Mouse (Mus musculus) kidney, adult 18-20 months (tissue): Measurements from ENCODE around the gene Itfg2.

Source experiments
- DNase-seq: peaks from one replicate; pipeline ENCODE4 v3.0.0; 2021

The Itfg2 gene

GRCm38 (mm10) chr6:128433566-128433965 is 8.8 kb upstream of the Itfg2 start:
- no peak for DNase-seq

- DNase-seq: no peak
Measured at GRCm38 (mm10) chr6:128432356-128432915, 7.7 kb upstream of the Itfg2 start.

- DNase-seq: no peak
Measured at GRCm38 (mm10) chr6:128429826-128430225, 5.1 kb upstream of the Itfg2 start.

GRCm38 (mm10) chr6:128429300-128429699 is 4.6 kb upstream of the Itfg2 start:
- no peak for DNase-seq

GRCm38 (mm10) chr6:128427571-128427970 is 2.8 kb upstream of the Itfg2 start:
- no peak for DNase-seq

- no peak for DNase-seq
Measured at GRCm38 (mm10) chr6:128425046-128425445, 315 bp upstream of the Itfg2 start.

GRCm38 (mm10) chr6:128423496-128424268 is 1.0 kb downstream of the Itfg2 start:
- no peak for DNase-seq

GRCm38 (mm10) chr6:128421480-128421879 is 3.3 kb downstream of the Itfg2 start:
- no peak for DNase-seq

GRCm38 (mm10) chr6:128421036-128421435 is 3.7 kb downstream of the Itfg2 start:
- no peak for DNase-seq

GRCm38 (mm10) chr6:128418076-128418475 is 6.7 kb downstream of the Itfg2 start:
- no peak for DNase-seq

- no peak for DNase-seq
Measured at GRCm38 (mm10) chr6:128416169-128416568, 8.6 kb downstream of the Itfg2 start.

GRCm38 (mm10) chr6:128411115-128411514 is 13.6 kb downstream of the Itfg2 start:
- peak; percentile 87 for DNase-seq

- DNase-seq: no peak
Measured at GRCm38 (mm10) chr6:128410305-128410704, 14.4 kb downstream of the Itfg2 start.

- no peak for DNase-seq
Measured at GRCm38 (mm10) chr6:128408544-128409125, 16.1 kb downstream of the Itfg2 start.

- DNase-seq: no peak
Measured at GRCm38 (mm10) chr6:128404708-128405107, 20.0 kb downstream of the Itfg2 start.

- DNase-seq: peak; percentile 45
Measured at GRCm38 (mm10) chr6:128399421-128400185, 25.1 kb downstream of the Itfg2 start.

GRCm38 (mm10) chr6:128398996-128399395 is 25.7 kb downstream of the Itfg2 start, which contains the start of gene Nrip2:
Gene Nrip2, plus strand, starts transcription at chr6:128399296.
- DNase-seq: no peak

- DNase-seq: peak; percentile 64
Measured at GRCm38 (mm10) chr6:128397574-128398261, 27.0 kb downstream of the Itfg2 start.

GRCm38 (mm10) chr6:128390683-128391082 is 34.0 kb downstream of the Itfg2 start:
- no peak for DNase-seq

- no peak for DNase-seq
Measured at GRCm38 (mm10) chr6:128389185-128389584, 35.5 kb downstream of the Itfg2 start.

GRCm38 (mm10) chr6:128385026-128385425 is 39.7 kb downstream of the Itfg2 start:
- no peak for DNase-seq

GRCm38 (mm10) chr6:128383752-128384151 is 41.0 kb downstream of the Itfg2 start:
- DNase-seq: no peak

- DNase-seq: no peak
Measured at GRCm38 (mm10) chr6:128381254-128381653, 43.5 kb downstream of the Itfg2 start.
